Mouse (Mus musculus) heart, postnatal 36 days (tissue): ENCODE measurements at regions not wholly inside any gene's neighbourhood (a gene's known extent, or its start where the extent isn't known, plus 50 kb on each side); places are given as distances from the start of the nearest gene placed in this dataset.

Experiments used
- DNase-seq, 2 experiments: peaks; one replicate each; pipeline ENCODE4 v3.0.0; 2021 to 2022
- intact Hi-C: fragments of 180-260 bp; cut with DNase I; formaldehyde crosslinking; loops from one replicate; pipeline ENCODE4 v1.15.1; 2025

DNA sequence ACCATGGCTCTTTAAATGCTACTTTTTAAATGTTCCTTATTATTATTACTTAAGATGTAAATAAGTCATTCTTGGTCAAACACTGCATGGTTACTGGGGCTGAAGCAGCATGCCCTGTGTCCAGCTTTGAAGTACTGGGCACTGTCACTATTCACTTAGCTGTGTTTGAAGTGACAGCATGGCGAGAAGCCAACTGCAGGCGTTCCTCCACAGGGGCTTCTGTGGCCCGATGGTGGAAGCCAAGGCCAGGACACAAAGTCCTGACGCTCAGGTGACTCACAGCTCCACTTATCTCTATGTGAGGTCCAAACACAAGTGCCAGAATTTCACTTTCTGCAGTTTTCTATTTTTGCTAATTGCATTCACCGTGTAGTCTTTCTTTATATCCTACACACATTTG, 65.3 kb downstream of the Cdca7 start:
- DNase-seq, result peak; percentile 14 to 33
- intact Hi-C loops, result no loop called here

- intact Hi-C loops, result no loop called here
Observed at GRCm38 (mm10) chr2:72545453-72545852, 69.5 kb downstream of the Cdca7 start.

DNA sequence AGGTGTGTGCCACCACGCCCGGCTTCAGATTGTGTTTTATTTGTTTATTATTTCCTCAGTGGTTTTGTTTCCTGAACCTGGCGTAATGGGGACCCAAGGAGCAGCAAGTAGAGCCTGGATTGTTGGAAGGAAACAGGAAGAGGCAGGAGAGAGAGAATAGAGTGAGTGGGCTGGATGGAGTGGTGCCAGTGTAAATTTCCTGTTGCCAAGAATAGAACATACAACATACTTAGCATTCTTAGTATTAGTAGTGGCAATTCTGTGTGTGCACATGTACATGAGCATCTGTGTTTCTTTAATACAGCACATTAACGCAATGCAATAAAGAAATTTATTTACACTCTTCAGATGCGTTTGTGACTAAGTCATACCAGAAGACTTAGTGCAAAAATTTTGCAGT, 70.5 kb downstream of the Cdca7 start:
- no peak for DNase-seq

More at GRCm38 (mm10) chr2:72545453-72545852, 69.5 kb downstream of the Cdca7 start:
- DNase-seq, result no peak

DNA sequence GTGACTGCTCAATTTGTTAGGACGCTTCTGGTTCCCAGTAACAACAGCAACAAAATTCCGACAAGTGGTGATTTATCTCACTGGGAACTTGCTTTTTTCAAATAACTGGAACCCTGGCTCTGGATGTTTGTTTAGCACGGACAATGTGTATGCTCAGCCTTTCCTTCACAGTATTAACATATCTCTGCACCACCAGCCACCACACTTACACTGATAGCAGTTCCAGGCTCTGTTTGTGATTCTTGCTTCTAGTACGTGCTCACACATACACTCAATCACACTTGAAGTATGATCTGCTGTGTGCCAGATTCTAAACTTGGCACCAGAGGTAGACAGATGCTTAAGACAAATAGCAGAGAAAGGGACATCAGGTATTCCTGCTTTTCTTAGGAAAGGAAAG, 71.0 kb downstream of the Cdca7 start:
- DNase-seq, result no peak

More for the DNA sequence above, 70.5 kb downstream of the Cdca7 start:
- intact Hi-C loops, result no loop called here

DNA sequence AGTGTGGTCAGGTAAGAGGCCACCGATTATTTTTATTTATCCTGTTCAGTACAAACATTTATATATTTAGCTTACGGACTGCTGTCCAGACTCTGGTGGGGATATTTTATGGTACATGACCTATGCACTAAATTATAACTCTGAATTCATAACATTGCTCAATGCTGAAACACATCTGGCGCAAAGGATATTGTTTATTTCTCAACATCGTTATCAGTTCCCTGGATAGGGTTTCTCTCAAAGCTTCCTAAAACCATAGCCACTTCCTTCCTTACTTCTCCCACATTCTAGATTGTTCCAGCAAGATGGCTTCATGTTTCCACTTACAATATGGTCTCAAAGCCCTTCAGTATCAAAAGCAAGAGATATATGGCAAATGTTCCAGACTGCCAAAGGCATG, 75.3 kb downstream of the Cdca7 start:
- intact Hi-C loops, result no loop called here
- no peak for DNase-seq

More for the DNA sequence above, 71.0 kb downstream of the Cdca7 start:
- intact Hi-C loops, result no loop called here

DNA sequence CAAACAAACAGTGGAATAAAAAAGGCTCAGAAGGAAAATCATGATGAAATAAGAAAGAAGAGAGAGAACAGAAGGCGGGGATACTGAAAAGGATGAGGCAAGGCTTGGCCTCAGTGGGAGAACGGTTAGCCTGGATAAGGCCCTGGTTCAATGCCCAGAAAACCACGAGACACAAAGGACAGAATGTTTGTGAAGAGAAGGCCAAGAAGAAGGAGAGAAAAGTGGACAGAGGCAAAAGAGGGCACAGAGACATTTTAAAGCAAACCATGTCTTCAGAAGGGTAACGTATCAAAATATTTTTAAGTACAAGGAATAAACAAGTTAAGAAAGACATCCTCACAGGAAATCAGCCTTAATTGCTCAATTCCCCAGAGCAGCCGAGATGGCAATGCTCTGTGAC, 78.6 kb downstream of the Cdca7 start:
- intact Hi-C loops, result loop anchor here (5.0 kb wide), 2 partner anchors 53 to 68 kb away; no protein-coding TSS in a partner anchor
- DNase-seq, result peak; percentile 53 to 60

GRCm38 (mm10) chr2:72555116-72555515, 79.2 kb downstream of the Cdca7 start:
- intact Hi-C loops, result loop anchor here (5.0 kb wide), 2 partner anchors 52 to 67 kb away; no protein-coding TSS in a partner anchor
- DNase-seq, result peak in 1 of 2 experiments; percentile 36

GRCm38 (mm10) chr2:72555556-72555955, 79.6 kb downstream of the Cdca7 start:
- no peak for DNase-seq
- intact Hi-C loops, result loop anchor here (5.0 kb wide), 2 partner anchors 52 to 67 kb away; no protein-coding TSS in a partner anchor

DNA sequence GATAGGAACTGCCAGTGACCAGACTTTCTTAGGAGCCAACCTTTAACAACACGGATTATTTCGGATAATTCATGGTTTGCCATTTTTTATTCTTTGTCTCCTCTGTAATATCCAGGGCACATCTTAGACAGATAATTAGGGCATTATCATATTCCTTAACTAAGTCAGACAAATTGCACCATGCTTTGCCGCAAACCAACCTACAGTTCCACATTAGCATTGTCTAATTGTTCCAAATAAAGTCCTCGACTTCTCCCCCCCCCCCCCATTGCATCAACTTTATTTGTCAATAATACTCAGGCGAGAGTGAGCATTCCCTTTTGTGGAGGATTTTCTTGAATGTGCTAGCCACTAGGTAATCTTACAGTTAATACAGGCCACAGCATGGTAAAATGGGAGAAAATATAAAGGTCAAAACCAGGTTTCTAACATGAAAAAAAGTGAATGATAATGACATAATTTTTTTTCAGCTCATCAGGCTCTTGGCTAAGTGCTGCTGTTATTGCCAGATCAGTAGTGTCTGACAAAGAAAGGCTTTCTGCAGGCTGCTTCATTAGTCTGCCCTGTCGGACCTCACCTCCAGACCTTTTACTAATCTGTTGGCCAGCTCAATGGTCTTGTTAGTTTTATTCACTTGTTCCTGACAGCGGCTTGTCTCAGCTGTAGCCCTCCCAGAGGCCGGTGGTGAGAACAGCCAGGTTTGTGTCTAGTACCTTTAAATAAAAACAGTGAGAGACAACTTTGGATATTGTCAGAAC, 80.3 kb downstream of the Cdca7 start:
- no peak for DNase-seq
- intact Hi-C loops, result loop anchor here (5.0 kb wide), 2 partner anchors 51 to 66 kb away; no protein-coding TSS in a partner anchor

- DNase-seq, result peak in 1 of 2 experiments; percentile 26
- intact Hi-C loops, result loop anchor here (5.0 kb wide), 2 partner anchors 50 to 65 kb away; no protein-coding TSS in a partner anchor
Observed at GRCm38 (mm10) chr2:72557161-72557560, 81.2 kb downstream of the Cdca7 start.

DNA sequence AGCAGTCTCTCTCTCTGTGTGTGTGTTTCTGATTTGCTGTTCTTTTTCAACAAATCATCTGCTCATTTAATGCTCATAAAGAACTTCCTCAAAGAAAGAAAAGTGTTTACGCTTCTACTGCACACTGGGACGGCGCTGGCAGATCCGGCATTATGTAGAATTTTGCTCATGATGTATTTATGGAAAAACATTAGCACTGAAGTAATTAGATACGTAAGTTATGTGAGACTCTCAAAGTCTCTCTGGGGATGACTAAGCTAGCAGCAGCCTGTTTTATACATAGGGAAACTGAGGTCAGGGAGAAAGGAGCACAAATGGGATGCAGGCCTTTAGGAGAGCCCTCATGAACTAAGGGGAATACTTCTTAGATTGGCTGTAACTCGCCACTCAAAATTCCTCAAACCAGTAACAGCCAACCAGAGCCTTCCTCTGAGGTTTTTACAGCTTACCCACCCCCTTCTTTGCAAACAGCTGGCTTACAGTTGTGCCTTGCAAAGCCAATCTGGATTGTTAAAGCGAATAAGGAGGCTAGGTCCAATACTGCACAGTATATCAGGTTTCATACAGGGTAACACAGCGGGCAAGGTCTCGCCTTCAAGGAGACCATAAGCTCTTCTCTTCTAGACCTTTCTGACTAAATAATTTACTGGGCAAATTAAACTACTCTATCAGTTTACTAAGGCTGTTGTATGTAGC, 81.8 kb downstream of the Cdca7 start:
- DNase-seq, result no peak
- intact Hi-C loops, result loop anchor here (5.0 kb wide), 2 partner anchors 50 to 65 kb away; no protein-coding TSS in a partner anchor

GRCm38 (mm10) chr2:72561383-72561782, 85.4 kb downstream of the Cdca7 start:
- intact Hi-C loops, result no loop called here

GRCm38 (mm10) chr2:72578322-72578721, 102.4 kb downstream of the Cdca7 start:
- intact Hi-C loops, result no loop called here
- no peak for DNase-seq

More at GRCm38 (mm10) chr2:72561383-72561782, 85.4 kb downstream of the Cdca7 start:
- no peak for DNase-seq

- DNase-seq, result no peak
- intact Hi-C loops, result no loop called here
Observed at GRCm38 (mm10) chr2:72581136-72581535, 105.2 kb downstream of the Cdca7 start.

DNA sequence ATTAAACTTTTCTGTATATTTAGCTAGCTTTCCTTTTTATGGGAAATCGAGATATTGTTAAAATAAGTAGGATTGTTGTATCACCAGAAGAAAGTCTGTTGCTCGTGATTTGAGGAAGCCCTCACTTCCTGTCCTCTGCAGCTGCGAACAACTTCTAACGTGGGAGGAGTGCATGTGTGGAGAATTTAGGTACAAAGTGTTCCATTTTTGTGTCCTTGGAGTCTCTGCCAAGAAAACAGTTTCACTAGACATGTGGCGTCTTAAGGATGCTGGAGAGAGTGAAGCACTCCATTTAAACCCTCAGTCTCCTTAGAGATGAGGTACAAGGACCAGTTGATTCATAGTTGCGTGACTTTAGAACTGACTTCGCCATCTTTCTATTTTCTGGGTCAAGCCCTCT, 112.9 kb downstream of the Cdca7 start:
- DNase-seq, result peak in 1 of 2 experiments; percentile 52

GRCm38 (mm10) chr2:72592011-72592410, 116.1 kb downstream of the Cdca7 start:
- intact Hi-C loops, result no loop called here
- DNase-seq, result no peak

More for the DNA sequence above, 112.9 kb downstream of the Cdca7 start:
- intact Hi-C loops, result no loop called here

DNA sequence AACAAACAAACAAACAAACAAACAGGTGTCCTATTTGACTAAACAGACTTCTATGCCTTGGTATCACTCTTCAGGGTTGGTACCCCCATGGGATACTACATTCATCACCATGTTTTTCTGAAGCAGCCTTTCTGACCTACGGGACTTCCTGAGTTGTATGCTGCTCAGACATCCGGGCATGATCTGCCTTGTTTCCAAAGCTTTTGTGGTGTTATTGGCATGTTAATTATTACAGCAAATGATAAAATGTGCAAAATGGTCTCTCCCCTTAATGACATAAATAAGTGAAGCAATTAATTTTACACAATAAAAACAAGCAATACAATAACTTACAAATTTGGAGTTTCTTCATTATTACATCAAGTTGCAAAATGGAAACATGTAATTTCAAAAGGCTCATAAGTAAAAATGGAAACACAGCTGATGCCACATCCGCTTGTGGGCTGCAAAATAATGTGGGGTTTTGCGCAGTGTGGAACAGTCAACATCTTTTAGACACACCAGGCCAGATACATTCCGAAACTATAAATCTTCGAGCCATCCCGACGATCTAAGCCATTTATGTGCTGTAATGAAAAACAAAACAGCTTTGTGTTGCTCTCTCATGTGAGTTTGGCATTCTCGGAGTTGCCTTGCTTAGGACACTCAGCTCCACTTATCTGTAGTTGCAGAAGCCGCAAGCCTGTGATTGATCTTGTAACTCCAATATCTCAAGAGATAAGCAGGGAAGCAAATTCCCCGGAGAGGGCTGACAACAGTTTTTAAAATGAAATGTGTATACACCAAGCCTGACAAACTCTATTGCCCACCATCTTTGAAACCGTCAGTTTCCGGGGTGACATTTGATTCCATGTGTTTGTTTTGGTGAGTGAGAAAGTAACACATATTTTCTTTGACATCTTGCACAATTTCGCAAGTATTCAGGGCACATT, 121.3 kb downstream of the Cdca7 start:
- intact Hi-C loops, result no loop called here

DNA sequence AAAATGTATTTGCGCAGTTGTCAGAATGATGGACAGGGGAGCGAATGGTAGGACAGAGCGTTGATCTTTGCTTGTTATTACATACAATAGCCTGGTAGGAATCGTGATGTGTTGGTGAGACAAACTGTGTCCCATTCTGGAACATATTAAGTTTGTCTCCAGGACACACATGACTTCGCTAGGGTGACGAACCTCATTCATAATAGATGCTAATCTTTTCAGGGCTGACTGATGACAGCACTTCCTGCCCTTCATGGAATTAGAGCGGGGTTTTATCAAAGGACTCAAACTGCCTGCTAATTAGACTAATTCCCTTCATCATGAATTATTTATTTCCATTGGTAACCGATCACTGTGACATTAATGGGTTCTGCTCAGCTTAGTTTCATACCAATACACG, 122.0 kb downstream of the Cdca7 start:
- intact Hi-C loops, result no loop called here
- no peak for DNase-seq

More for the DNA sequence above, 121.3 kb downstream of the Cdca7 start:
- no peak for DNase-seq

DNA sequence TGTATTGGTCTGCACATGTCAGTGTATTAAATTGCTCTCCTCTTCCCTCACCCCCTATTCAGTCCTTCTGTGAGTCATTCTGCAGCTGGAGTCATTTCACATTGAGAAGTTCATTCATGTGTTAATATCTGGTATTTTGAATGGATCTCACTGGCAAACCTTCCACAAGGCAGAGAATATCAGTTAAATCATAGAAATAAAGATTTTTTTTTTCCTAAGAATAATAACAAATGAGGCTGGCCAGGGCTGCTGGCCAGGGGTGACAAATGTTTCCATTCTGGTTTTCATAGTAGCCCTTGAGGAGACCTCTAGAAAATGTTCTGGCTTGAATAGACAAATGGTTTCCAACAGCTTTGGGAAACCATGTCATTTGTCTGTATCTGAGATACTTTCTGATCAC, 124.8 kb downstream of the Cdca7 start:
- intact Hi-C loops, result no loop called here
- DNase-seq, result no peak

DNA sequence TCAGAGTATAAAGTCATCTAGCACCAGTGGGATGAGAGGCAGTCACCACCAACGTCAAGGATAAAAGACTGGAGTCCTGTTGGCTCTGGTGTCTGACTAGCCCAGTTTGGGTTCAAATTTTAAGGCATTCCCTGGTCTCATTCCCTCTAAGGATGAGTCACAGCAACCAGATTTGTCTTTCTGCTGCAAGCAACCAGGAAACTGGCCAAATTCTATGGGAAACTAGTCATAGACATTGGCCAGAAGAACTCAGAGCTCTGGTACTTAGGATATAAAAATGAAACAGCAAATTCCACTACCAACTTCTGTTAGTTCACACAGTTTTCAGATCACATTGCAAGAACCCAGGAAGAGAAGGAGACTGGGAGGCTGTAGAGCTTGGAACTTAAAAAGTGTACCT, 126.2 kb downstream of the Cdca7 start:
- peak in 1 of 2 experiments; percentile 14 for DNase-seq
- intact Hi-C loops, result no loop called here
